Mouse (Mus musculus): ENCODE results near the gene Smurf2.

Smurf2 gene

DNA sequence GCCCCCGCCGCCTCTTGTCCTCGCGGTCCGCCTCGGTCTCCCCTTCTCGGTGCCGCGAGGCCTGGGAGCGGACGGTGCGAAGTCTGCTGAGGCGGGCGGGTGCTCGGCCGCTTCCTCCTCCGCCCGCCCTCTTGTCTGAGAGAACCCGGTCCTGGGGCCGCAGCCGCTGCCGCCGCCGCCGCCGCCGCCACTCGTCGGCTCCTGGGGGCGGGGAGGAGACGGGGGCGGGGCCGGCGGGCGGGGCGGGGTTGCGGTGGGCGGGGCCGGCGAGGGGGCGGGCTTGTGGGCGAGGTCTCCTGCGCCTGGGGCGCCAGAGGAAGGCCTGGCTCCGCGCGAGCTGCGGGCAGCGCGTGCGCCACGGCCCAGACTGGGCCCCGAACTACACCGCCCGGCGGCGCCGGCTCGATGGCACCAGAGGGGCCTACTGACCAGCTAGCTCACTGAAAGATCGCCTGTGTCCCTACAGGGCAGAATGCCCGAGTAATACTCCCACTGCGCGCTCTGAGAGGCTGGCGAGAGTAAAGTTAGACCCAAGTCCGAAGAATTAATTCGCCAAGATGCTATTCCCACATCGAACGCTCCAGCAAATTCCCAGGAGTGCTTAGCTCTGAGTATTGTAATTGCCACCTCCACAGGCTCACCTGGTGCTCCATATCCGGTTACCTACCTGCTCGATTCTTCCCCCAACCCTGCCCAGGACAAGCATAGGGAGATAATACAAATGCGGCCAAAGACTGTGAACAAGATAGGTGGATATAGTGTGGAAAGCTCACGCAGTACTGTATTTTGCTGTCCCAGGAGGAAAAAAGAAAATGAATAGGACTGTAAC lies at the start of gene Smurf2:
Smurf2 (minus strand) TSS at position 165 of the 829 bp plus-strand sequence.
- peak; percentile 30 for DNase-seq (ENCODE audit: extremely low read depth, low read depth)

GRCm38 (mm10) chr11:106969798-106970197 lies 49.3 kb upstream of the Smurf2 start:
- DNase-seq (ENCODE audit: extremely low read depth, low read depth) = no peak

DNA sequence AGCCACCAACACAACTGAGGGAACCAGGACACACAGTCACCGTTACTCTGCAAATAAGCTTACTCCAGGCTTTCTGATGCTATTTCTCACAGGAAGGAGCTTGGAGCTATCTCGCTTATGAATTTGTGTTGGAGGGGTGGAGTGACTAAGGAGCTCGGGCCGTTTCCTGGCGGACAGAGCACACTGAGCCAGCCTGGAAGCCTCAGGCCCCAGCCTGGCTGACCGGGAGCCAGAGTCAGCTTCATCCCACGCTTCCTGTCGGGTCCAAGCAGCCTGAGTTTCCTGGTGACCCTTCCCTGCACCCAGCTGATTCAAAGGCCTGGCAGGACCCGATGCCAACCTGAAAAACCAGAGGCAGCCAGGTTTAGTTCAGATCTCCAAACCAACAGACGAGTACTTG lies 47.1 kb upstream of the Smurf2 start:
- DNase-seq (ENCODE audit: extremely low read depth, low read depth) = no peak

GRCm38 (mm10) chr11:106965881-106966280 lies 45.4 kb upstream of the Smurf2 start:
- no peak for DNase-seq (ENCODE audit: extremely low read depth, low read depth)

DNA sequence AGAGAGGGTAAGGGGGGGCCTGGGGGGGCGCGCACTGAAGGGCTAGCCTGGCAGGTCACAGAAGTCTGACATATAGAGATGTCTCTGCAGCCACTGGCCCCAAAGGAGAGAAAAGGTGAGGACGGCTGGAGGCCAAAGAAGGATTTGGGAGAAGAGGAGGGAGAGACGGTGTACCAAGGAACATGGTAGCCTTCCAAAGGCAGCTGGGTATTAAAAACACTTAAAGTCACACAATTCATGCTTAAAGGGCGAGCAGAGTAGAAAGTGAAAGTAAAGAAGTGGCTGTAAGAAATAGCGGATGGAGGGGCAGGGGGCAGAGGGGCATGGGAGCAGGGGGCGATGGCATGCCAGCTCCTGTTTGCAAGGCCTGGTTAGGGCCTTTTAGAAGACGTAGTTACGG lies 41.8 kb upstream of the Smurf2 start:
- no peak for DNase-seq (ENCODE audit: extremely low read depth, low read depth)

- no peak for DNase-seq (ENCODE audit: extremely low read depth, low read depth)
Observed at GRCm38 (mm10) chr11:106961471-106962081, 41.1 kb upstream of the Smurf2 start.

DNA sequence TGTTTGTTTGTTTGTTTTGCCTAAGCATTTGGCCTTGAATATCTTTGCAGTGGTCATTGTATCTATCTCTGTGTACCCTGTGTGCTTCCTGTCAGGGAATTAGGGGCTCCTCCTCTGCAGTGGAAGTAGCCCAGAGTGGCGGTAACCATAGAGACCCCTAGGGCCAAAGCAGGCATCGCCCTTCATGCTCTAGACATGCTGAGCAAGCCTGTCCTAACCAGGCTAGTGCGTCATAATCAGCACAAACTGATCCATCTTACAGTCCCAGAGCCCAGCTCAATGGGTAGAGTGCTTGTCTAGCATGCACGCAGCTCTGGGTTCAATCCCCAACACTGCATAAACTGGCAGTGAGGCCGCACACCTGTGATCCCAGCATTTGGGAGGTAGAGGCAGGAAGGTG lies 38.6 kb upstream of the Smurf2 start:
- no peak for DNase-seq (ENCODE audit: extremely low read depth, low read depth)

- no peak for DNase-seq (ENCODE audit: extremely low read depth, low read depth)
Observed at GRCm38 (mm10) chr11:106958407-106959071, 38.0 kb upstream of the Smurf2 start.

GRCm38 (mm10) chr11:106957271-106957980 lies 36.9 kb upstream of the Smurf2 start:
- DNase-seq (ENCODE audit: extremely low read depth, low read depth) = peak; percentile 71

- no peak for DNase-seq (ENCODE audit: extremely low read depth, low read depth)
Observed at GRCm38 (mm10) chr11:106954566-106954965, 34.1 kb upstream of the Smurf2 start.

- DNase-seq (ENCODE audit: extremely low read depth, low read depth) = no peak
Observed at GRCm38 (mm10) chr11:106954116-106954515, 33.6 kb upstream of the Smurf2 start.

DNA sequence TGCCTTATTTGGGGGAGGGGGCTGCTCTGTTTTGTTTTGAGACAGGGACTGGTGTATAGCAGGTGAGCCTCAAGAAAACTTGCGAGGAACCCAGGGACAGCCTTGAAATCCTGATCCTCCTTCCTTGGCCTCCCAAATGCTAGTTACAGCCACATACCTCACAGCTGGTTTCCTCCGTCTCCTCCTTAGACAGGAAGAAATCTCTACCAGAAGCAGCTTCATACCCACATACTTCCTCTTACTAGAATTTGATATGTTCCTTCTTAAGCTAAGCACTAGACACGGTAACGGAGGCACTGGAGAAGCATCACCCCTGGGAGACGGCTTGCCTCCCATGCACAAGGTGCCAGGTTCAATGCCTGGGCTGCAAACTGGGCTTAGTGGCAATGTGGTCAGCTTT lies 16.8 kb upstream of the Smurf2 start:
- DNase-seq (ENCODE audit: extremely low read depth, low read depth) = no peak

DNA sequence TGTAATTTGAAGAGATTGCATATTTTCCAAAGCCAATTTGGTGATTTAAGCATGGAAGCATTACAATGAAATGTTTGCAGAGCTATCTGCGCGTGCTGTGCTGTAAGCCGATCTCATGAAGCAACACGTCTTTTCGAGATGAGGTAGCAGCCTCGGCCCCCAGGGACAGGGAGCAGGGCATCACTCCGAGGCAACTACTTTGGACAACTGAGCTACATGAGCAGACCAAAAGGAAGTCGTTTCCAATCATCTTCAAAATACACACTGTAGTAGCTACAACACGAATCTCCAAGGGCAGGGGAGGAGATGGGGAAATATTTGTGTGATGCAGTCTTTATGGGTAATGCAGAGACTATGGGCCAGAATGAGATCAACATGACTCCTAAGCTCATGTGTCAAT lies 9.9 kb upstream of the Smurf2 start:
- no peak for DNase-seq (ENCODE audit: extremely low read depth, low read depth)

- no peak for DNase-seq (ENCODE audit: extremely low read depth, low read depth)
Observed at GRCm38 (mm10) chr11:106928935-106929334, 8.4 kb upstream of the Smurf2 start.

DNA sequence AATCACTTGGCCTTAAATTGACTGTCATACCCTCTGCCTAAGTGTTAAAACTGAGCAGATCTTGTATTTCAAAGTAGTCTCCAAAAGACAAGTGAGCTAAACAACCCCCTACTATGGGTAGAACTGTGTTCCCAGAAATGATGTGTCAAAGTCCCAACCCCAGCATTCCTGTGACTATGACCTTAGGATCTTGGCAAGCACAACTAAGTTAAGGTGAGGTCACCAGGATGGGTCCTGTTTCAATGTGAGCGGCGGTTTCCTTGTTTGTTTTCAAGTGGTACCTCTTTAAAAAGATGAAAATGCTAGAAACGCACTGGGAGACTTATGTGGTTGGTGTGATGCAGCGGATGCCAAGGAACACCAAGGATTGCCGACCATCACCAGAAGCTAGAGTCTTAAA lies 7.4 kb upstream of the Smurf2 start:
- no peak for DNase-seq (ENCODE audit: extremely low read depth, low read depth)

DNA sequence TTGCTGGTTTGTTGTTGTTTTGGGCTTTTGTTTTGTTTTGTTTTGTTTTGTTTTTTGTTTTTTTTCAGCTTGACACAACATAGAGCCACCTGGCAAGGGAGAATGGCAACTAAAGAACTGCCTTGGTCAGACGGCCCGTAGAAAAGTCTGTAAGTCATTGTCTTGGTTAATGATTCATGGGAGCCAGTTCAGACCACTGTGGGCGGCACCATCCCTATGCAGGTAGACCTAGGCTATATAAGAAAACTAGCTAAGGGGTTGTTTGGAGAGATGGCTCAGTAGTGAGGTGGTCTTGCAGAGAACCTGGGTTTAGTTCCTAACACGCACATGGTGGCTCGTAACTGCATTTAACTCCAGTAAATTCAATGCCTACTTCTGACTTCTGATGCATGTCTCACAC lies 6.7 kb upstream of the Smurf2 start:
- no peak for DNase-seq (ENCODE audit: extremely low read depth, low read depth)

GRCm38 (mm10) chr11:106926732-106927131 lies 6.2 kb upstream of the Smurf2 start:
- no peak for DNase-seq (ENCODE audit: extremely low read depth, low read depth)

DNA sequence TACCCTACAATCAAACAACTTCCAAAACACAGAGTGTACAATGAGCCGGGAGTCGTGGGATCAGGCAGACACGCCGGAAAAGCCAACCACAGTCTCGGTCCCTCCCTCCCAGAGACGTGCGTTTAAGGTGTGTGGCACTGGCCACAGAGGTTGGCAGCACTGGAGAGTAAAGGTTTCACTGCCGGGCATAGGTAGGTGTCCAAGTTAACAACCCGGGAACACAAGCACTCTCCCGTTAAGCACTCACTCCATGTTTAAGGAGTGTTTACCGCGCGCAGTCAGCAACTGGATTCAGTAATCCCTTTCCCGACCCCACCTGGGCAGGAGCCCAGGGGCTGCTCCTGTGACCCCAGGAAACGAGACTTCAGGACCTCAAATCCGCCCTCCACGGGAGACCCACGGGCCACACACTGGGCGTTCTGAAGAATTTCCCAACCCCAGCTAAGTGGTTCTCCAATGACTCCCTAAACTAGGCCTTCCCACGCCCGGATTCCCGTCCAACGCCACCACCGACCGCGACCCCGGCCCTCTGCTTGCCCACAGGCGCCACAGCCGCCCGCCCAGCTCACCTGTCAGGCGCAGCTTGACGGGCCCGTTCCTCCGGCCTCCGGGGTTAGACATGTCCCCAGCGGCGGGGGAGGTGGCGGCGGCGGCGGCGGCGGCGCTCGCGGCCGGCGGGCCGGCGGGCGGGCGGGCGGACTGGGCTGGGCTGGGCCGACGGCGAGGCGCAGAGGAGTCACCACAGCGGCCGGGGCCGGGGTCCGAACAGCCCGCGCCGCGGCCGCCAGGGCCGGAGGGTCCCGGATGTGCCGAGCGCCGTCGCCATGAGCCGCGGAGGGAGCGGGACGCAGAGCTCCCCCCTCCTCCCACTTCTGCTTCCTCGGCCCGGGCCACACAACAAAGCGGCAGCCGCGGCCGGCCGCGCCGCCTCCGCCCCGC lies 634 bp downstream of the Smurf2 start:
- peak; percentile 11 for DNase-seq (ENCODE audit: extremely low read depth, low read depth)

DNA sequence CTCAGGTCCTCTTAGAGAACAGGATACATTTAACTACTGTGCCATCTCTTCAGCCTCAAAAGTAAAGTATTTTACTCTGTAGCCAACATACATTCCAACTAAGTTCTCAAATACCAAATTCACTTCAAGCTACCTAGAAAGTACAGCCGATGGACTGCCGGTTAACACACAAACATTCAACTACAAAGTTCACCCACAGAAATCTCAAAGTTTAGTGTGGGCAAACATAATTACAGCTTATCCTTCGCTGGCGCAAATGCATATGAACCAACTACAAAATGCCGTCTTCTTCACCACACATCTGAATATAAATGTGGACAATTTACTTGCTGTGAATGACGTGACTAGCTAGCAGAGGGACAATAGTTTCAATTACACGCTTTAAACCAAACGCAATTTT lies 1.6 kb downstream of the Smurf2 start:
- no peak for DNase-seq (ENCODE audit: extremely low read depth, low read depth)

DNA sequence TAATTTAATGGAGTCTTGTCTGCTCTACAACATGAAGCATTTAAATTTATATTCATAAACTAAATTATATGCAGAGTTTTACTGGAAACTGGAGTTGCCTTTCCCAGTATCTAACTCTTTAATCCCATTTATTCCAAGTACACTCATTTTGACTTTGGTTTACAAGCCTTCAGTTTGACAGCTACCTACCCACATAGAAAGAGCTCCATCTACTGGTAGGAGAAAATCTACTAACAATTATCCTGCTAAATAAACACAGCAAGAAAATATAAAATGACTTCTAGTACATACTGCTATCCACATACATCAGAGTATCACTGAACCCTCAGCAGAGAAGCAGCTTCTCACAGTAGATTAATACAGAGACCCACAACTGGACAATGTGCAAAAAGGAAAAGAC lies 9.3 kb downstream of the Smurf2 start:
- DNase-seq (ENCODE audit: extremely low read depth, low read depth) = peak; percentile 29

GRCm38 (mm10) chr11:106908016-106908415 lies 12.5 kb downstream of the Smurf2 start:
- no peak for DNase-seq (ENCODE audit: extremely low read depth, low read depth)
